Mouse (Mus musculus): ENCODE data around the gene Smad9. TPM values are rescaled to one million over a fixed set of nuclear protein-coding genes. Genes with fewer than 3 reads are reported as not detected.

The Smad9 gene
- 1.4 TPM for polyA plus RNA-seq (2014; fragmentation: Illumina TruSeq; extraction: RNeasy Lipid Tissue Mini Kit (QIAGEN cat#74804); ENCODE audit: low read depth, low replicate concordance)

GRCm38 (mm10) chr3:54755145-54756041, at the start of gene Smad9:
Gene Smad9, plus strand, starts transcription at chr3:54755582.

GRCm38 (mm10) chr3:54714253-54714652, 41.1 kb upstream of the Smad9 start, which contains the start of gene Gm21958:
Gene Gm21958, minus strand, starts transcription at chr3:54714353.

GRCm38 (mm10) chr3:54735247-54736046, 19.9 kb upstream of the Smad9 start, which contains the start of the genes Exosc8 and Alg5:
Gene Exosc8, minus strand, starts transcription at chr3:54735393.
Gene Alg5, plus strand, starts transcription at chr3:54735539.

GRCm38 (mm10) chr3:54807666-54808217, 52.4 kb downstream of the Smad9 start, which contains the start of gene Rfxap:
Gene Rfxap, minus strand, starts transcription at chr3:54807791.

Other genes with a start within 250 kb of the Smad9 start
- gene Supt20, start 62.8 kb upstream of the Smad9 start, polyA plus RNA-seq (2014; fragmentation: Illumina TruSeq; extraction: RNeasy Lipid Tissue Mini Kit (QIAGEN cat#74804); ENCODE audit: low read depth, low replicate concordance), result 23.7 TPM
- not detected for gene Gm21958, start 41.2 kb upstream of the Smad9 start, polyA plus RNA-seq (2014; fragmentation: Illumina TruSeq; extraction: RNeasy Lipid Tissue Mini Kit (QIAGEN cat#74804); ENCODE audit: low read depth, low replicate concordance)
- gene Exosc8, start 20.2 kb upstream of the Smad9 start, polyA plus RNA-seq (2014; fragmentation: Illumina TruSeq; extraction: RNeasy Lipid Tissue Mini Kit (QIAGEN cat#74804); ENCODE audit: low read depth, low replicate concordance), result 25.1 TPM
- gene Alg5, start 20.0 kb upstream of the Smad9 start, polyA plus RNA-seq (2014; fragmentation: Illumina TruSeq; extraction: RNeasy Lipid Tissue Mini Kit (QIAGEN cat#74804); ENCODE audit: low read depth, low replicate concordance), result 16.2 TPM
- gene Rfxap, start 52.2 kb downstream of the Smad9 start, polyA plus RNA-seq (2014; fragmentation: Illumina TruSeq; extraction: RNeasy Lipid Tissue Mini Kit (QIAGEN cat#74804); ENCODE audit: low read depth, low replicate concordance), result 19.2 TPM
- gene Sertm1, start 160.3 kb downstream of the Smad9 start, polyA plus RNA-seq (2014; fragmentation: Illumina TruSeq; extraction: RNeasy Lipid Tissue Mini Kit (QIAGEN cat#74804); ENCODE audit: low read depth, low replicate concordance), result 0.50 TPM